Mouse (Mus musculus) liver (tissue): Measurements from ENCODE around the gene Sh3bgrl2.
A peak's percentile ranks its signal among the peaks of the same experiment; 100 is the strongest.
"Not testable (repeated sequence)": the region's sequence is repeated elsewhere in the genome, so short reads cannot be mapped to it uniquely, and the experiment has no call there.

ENCODE experiments used
- DNase-seq: peaks from one replicate; pipeline ENCODE4 v3.0.0-alpha.2; 2020; ENCODE audit warnings: mixed read lengths

The Sh3bgrl2 gene

GRCm38 (mm10) chr9:83547830-83548689, at the start of gene Sh3bgrl2:
Sh3bgrl2 (plus strand) TSS chr9:83548327.
- DNase-seq, result peak; percentile 73

GRCm38 (mm10) chr9:83519081-83519480, 29.0 kb upstream of the Sh3bgrl2 start:
- DNase-seq, result not testable (repeated sequence)

GRCm38 (mm10) chr9:83519510-83520155, 28.5 kb upstream of the Sh3bgrl2 start:
- DNase-seq, result no peak

- no peak for DNase-seq
Observed at GRCm38 (mm10) chr9:83527341-83528060, 20.6 kb upstream of the Sh3bgrl2 start.

GRCm38 (mm10) chr9:83533044-83533769, 14.9 kb upstream of the Sh3bgrl2 start:
- no peak for DNase-seq

GRCm38 (mm10) chr9:83536959-83537358, 11.2 kb upstream of the Sh3bgrl2 start:
- no peak for DNase-seq

GRCm38 (mm10) chr9:83537510-83537909, 10.6 kb upstream of the Sh3bgrl2 start:
- no peak for DNase-seq

GRCm38 (mm10) chr9:83537921-83538536, 10.1 kb upstream of the Sh3bgrl2 start:
- no peak for DNase-seq

GRCm38 (mm10) chr9:83539809-83540491, 8.2 kb upstream of the Sh3bgrl2 start:
- DNase-seq, result no peak

- DNase-seq, result no peak
Observed at GRCm38 (mm10) chr9:83540492-83540857, 7.7 kb upstream of the Sh3bgrl2 start.

GRCm38 (mm10) chr9:83540975-83541374, 7.2 kb upstream of the Sh3bgrl2 start:
- DNase-seq, result no peak

- no peak for DNase-seq
Observed at GRCm38 (mm10) chr9:83545240-83545639, 2.9 kb upstream of the Sh3bgrl2 start.

GRCm38 (mm10) chr9:83546316-83546715, 1.8 kb upstream of the Sh3bgrl2 start:
- DNase-seq, result no peak

GRCm38 (mm10) chr9:83547229-83547628, 898 bp upstream of the Sh3bgrl2 start:
- no peak for DNase-seq

- no peak for DNase-seq
Observed at GRCm38 (mm10) chr9:83549866-83550265, 1.7 kb downstream of the Sh3bgrl2 start.

- DNase-seq, result no peak
Observed at GRCm38 (mm10) chr9:83551116-83551515, 3.0 kb downstream of the Sh3bgrl2 start.

GRCm38 (mm10) chr9:83551632-83552031, 3.5 kb downstream of the Sh3bgrl2 start:
- no peak for DNase-seq

- no peak for DNase-seq
Observed at GRCm38 (mm10) chr9:83555580-83555979, 7.5 kb downstream of the Sh3bgrl2 start.

- DNase-seq, result no peak
Observed at GRCm38 (mm10) chr9:83556236-83556635, 8.1 kb downstream of the Sh3bgrl2 start.

- DNase-seq, result no peak
Observed at GRCm38 (mm10) chr9:83556780-83557771, 8.9 kb downstream of the Sh3bgrl2 start.
